Comparison of ENCODE assay signal across 8 mouse cellular contexts in genomic region chr6:137734846-137735609, GRCm38 (mm10). TPM values are rescaled to one million over a fixed set of nuclear protein-coding genes. Genes with fewer than 3 reads are reported as not detected.
A peak's percentile ranks its signal among the peaks of the same experiment; 100 is the strongest.
DNase-seq lines count a peak whose midpoint lies in the region; ATAC-seq lines count a peak whose summit lies in the region.

Gene Strap, plus strand, starts transcription at chr6:137735078.

- peak within 1 kb of the TSS; percentile 70 for H3K4me2 ChIP-seq in forebrain, embryonic 11.5 days (ENCODE audit: low read depth, low read length, severe bottlenecking)
- peak within 1 kb of the TSS; percentile 88 for H3K4me2 ChIP-seq in heart, embryonic 16.5 days (ENCODE audit: low read depth, low read length)
- H3K4me2 ChIP-seq in liver, embryonic 15.5 days = peak within 1 kb of the TSS; percentile 92
- H3K4me2 ChIP-seq in neural tube, embryonic 12.5 days (replicated peaks) = peak within 1 kb of the TSS; percentile 78

- no peaks in the 10 kb centered on the region for H3K36me3 ChIP-seq in forebrain, embryonic 11.5 days (ENCODE audit: control insufficient read depth, insufficient read depth, low read length)
- peaks cover 5% of the 10 kb centered on the region for H3K36me3 ChIP-seq in heart, embryonic 16.5 days (ENCODE audit: control insufficient read depth, insufficient read depth)
- H3K36me3 ChIP-seq in liver, embryonic 15.5 days (replicated peaks) = peaks cover 18% of the 10 kb centered on the region
- H3K36me3 ChIP-seq in neural tube, embryonic 12.5 days = peaks cover 23% of the 10 kb centered on the region

- peaks cover 6% of the 10 kb centered on the region; the same call in 1 of the 2 replicates for H3K4me1 ChIP-seq in forebrain, embryonic 11.5 days (replicated peaks; ENCODE audit: control insufficient read depth, insufficient read depth, low read length)
- H3K4me1 ChIP-seq in heart, embryonic 16.5 days (ENCODE audit: control insufficient read depth, insufficient read depth, low read length) = peaks cover 19% of the 10 kb centered on the region
- H3K4me1 ChIP-seq in liver, embryonic 15.5 days (replicated peaks) = peaks cover 32% of the 10 kb centered on the region
- peaks cover 10% of the 10 kb centered on the region for H3K4me1 ChIP-seq in neural tube, embryonic 12.5 days

- ATAC-seq in forebrain, embryonic 11.5 days (replicated peaks; ENCODE audit: low FRiP score) = peak; percentile 99
- ATAC-seq in heart, embryonic 16.5 days (replicated peaks; ENCODE audit: extremely low read depth, insufficient read depth, low FRiP score) = peak; percentile 99
- peak; percentile 97 for ATAC-seq in liver, embryonic 15.5 days (ENCODE audit: insufficient read depth)
- ATAC-seq in neural tube, embryonic 12.5 days (ENCODE audit: low FRiP score, low read depth) = peak; percentile 97

- peak within 1 kb of the TSS; percentile 70 for H3K9ac ChIP-seq in forebrain, embryonic 11.5 days (ENCODE audit: low read length)
- H3K9ac ChIP-seq in heart, embryonic 16.5 days (ENCODE audit: low read length) = peak within 1 kb of the TSS; percentile 87
- H3K9ac ChIP-seq in liver, embryonic 15.5 days = peak within 1 kb of the TSS; percentile 87
- H3K9ac ChIP-seq in neural tube, embryonic 12.5 days = peak within 1 kb of the TSS; percentile 88

- peak within 1 kb of the TSS; percentile 33; the same call in 1 of the 2 replicates for H3K27ac ChIP-seq in forebrain, embryonic 11.5 days (ENCODE audit: low read depth, low read length)
- H3K27ac ChIP-seq in heart, embryonic 16.5 days (ENCODE audit: low read length) = peak within 1 kb of the TSS; percentile 72
- H3K27ac ChIP-seq in liver, embryonic 15.5 days (replicated peaks) = peak within 1 kb of the TSS; percentile 88
- H3K27ac ChIP-seq in neural tube, embryonic 12.5 days = peak within 1 kb of the TSS; percentile 62

- H3K4me3 ChIP-seq in forebrain, embryonic 11.5 days (ENCODE audit: low read depth, low read length) = peak within 1 kb of the TSS; percentile 86
- H3K4me3 ChIP-seq in heart, embryonic 16.5 days (ENCODE audit: low read length) = peak within 1 kb of the TSS; percentile 82
- peak within 1 kb of the TSS; percentile 94 for H3K4me3 ChIP-seq in liver, embryonic 15.5 days (replicated peaks)
- H3K4me3 ChIP-seq in neural tube, embryonic 12.5 days = peak within 1 kb of the TSS; percentile 87

- no peaks in the 10 kb centered on the region for H3K27me3 ChIP-seq in forebrain, embryonic 11.5 days (ENCODE audit: control insufficient read depth, insufficient read depth, low read length)
- no peaks in the 10 kb centered on the region; the same call in 1 of the 2 replicates for H3K27me3 ChIP-seq in heart, embryonic 16.5 days (ENCODE audit: control insufficient read depth, insufficient read depth, low read length)
- H3K27me3 ChIP-seq in liver, embryonic 15.5 days = peaks cover 12% of the 10 kb centered on the region
- H3K27me3 ChIP-seq in neural tube, embryonic 12.5 days (replicated peaks) = no peaks in the 10 kb centered on the region

- DNase-seq in CD8-positive naive resting alpha-beta T cell, adult 2 months (ENCODE audit: low read depth in 2 of 2, low spot score in 2 of 2) = peak; percentile 88
- peak; percentile 92 for DNase-seq in c-Kit-positive CD71-negative TER-119-negative erythroid progenitor cells, embryonic 14.5 days (ENCODE audit: low read depth)
- peak; percentile 99 for DNase-seq in forebrain, embryonic 11.5 days (ENCODE audit: low spot score)
- DNase-seq in kidney, postnatal 36 days = peak; percentile 95 to 98
- peak; percentile 96 for DNase-seq in telencephalon, adult 2 months (ENCODE audit: low read depth, low spot score)

- H3K9me3 ChIP-seq in forebrain, embryonic 11.5 days (ENCODE audit: control insufficient read depth, low read length) = no peaks in the 10 kb centered on the region
- no peaks in the 10 kb centered on the region for H3K9me3 ChIP-seq in heart, embryonic 16.5 days (replicated peaks; ENCODE audit: control insufficient read depth, low read length)
- no peaks in the 10 kb centered on the region for H3K9me3 ChIP-seq in liver, embryonic 15.5 days (replicated peaks)
- H3K9me3 ChIP-seq in neural tube, embryonic 12.5 days = no peaks in the 10 kb centered on the region

- WGBS in forebrain, embryonic 11.5 days = under 1% methylated on average over 76 of the region's 86 CpGs
- WGBS in heart, embryonic 16.5 days = 0% methylated on average over 80 of the region's 86 CpGs
- WGBS in liver, embryonic 15.5 days (ENCODE audit: insufficient replicate concordance) = under 1% methylated on average over 81 of the region's 86 CpGs
- WGBS in neural tube, embryonic 12.5 days = under 1% methylated on average over 79 of the region's 86 CpGs

RNA-seq across cellular contexts. Expression of gene Strap, which starts in this region (rescaled TPM):
- 235 and 245 TPM in 2 replicates for polyA plus RNA-seq in forebrain, embryonic 11.5 days (2014; fragmentation: Nextera tagmentation; extraction: Ambion mirVana)
- polyA plus RNA-seq in heart, embryonic 16.5 days (2015; fragmentation: Nextera tagmentation; extraction: Ambion mirVana) = 106 and 125 TPM in 2 replicates
- polyA plus RNA-seq in liver, embryonic 15.5 days (2015; fragmentation: Nextera tagmentation; extraction: Ambion mirVana) = 70.0 and 72.9 TPM in 2 replicates
- polyA plus RNA-seq in neural tube, embryonic 12.5 days (2016; fragmentation: Nextera tagmentation; extraction: Ambion mirVana) = 192 and 194 TPM in 2 replicates

Comparison
In these comparisons a context has a peak if more than half of its experiments do, and no peak if none do; other contexts are left out.
1. Peak in every context shown above with its lines: DNase-seq, ATAC-seq, H3K4me3 ChIP-seq and H3K27ac ChIP-seq.
2. H3K27ac ChIP-seq: peak in every context shown above with its lines; median percentile 88 in liver, embryonic 15.5 days; 72 in heart, embryonic 16.5 days; 62 in neural tube, embryonic 12.5 days; 33 in forebrain, embryonic 11.5 days.